Mouse (Mus musculus): ENCODE data around the gene Galntl5. TPM values are rescaled to one million over a fixed set of nuclear protein-coding genes. Genes with fewer than 3 reads are reported as not detected.

Gene Galntl5
- polyA plus RNA-seq (2012; rRNA removed): 139 and 181 TPM in 2 replicates

DNA sequence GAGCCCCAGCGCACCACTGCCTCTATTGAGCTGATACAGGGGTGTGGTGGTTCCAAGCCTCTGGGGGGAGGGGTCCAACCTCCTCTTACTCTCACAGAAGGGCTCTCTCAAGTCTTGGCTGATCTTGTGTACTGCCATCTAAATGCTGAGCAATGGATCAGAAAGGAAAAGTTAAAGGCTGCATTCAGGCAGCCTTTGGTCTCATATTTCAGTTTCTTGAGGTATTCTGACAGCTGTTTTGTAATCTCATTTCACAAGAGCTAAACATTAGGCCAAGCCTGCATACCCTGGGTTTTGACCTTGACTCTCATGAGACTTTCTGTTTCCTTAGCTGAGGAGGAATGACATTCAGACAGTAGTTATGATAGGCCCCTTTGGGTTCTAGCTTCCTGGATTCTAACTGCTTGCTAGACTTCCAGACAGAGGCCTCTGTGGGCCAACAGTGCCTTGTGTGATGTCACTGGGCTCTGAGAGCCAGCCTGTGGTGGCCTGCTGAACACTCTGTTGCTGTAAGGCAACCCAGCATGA is at the start of gene Galntl5:
Gene Galntl5 (plus strand): TSS at position 457 of the 528 bp plus-strand sequence.
- TF ChIP-seq CTCF (IDR thresholded peaks at IDR 0.05; ENCODE audit: control insufficient read depth, insufficient read depth, insufficient replicate concordance, low read depth, low read length): no peak
- TF ChIP-seq POLR2A (IDR thresholded peaks at IDR 0.05; ENCODE audit: control insufficient read depth, low read depth, low read length): peak; percentile 80; the same call in 1 of the 2 replicates
- Histone ChIP-seq H3K27me3 (ENCODE audit: control insufficient read depth, insufficient read depth, low read length) (no peaks in the 10 kb centered on the region), H3K4me3 (ENCODE audit: control insufficient read depth, low read depth, low read length) (peak within 1 kb of the TSS; percentile 77), H3K36me3 (ENCODE audit: control insufficient read depth, insufficient read depth, low read length) (no peaks in the 10 kb centered on the region), H3K4me1 (ENCODE audit: control insufficient read depth, insufficient read depth, low read length) (no peaks in the 10 kb centered on the region), H3K27ac (ENCODE audit: control insufficient read depth, insufficient read depth, low read depth, low read length) (peak within 1 kb of the TSS; percentile 19)

DNA sequence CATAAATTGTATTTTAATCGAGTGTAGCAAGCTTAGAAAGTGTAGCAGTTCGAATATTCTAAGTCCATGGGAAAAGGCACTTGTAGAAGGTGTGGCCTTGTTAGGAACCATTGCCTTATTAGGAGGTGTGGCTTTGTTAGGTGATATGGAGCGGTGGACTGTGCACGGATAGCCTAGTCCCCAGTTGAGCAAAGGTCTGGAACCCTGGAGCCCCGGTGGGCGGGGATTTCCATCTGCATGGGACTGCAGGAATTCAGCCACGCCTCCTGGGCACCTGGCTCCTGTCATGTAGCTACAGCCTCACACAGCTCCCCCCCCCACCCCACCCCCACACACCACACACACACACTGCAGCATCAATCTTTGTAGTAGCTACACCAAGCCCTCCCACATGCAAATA is 34.6 kb upstream of the Galntl5 start:
- TF ChIP-seq CTCF (IDR thresholded peaks at IDR 0.05; ENCODE audit: control insufficient read depth, insufficient read depth, insufficient replicate concordance, low read depth, low read length) (no peak), POLR2A (IDR thresholded peaks at IDR 0.05; ENCODE audit: control insufficient read depth, low read depth, low read length) (no peak)
- Histone ChIP-seq H3K27me3 (ENCODE audit: control insufficient read depth, insufficient read depth, low read length) (no peaks in the 10 kb centered on the region), H3K4me3 (ENCODE audit: control insufficient read depth, low read depth, low read length) (no peak overlapping the region), H3K36me3 (ENCODE audit: control insufficient read depth, insufficient read depth, low read length) (no peaks in the 10 kb centered on the region), H3K4me1 (ENCODE audit: control insufficient read depth, insufficient read depth, low read length) (no peaks in the 10 kb centered on the region), H3K27ac (ENCODE audit: control insufficient read depth, insufficient read depth, low read depth, low read length) (no peak overlapping the region)

DNA sequence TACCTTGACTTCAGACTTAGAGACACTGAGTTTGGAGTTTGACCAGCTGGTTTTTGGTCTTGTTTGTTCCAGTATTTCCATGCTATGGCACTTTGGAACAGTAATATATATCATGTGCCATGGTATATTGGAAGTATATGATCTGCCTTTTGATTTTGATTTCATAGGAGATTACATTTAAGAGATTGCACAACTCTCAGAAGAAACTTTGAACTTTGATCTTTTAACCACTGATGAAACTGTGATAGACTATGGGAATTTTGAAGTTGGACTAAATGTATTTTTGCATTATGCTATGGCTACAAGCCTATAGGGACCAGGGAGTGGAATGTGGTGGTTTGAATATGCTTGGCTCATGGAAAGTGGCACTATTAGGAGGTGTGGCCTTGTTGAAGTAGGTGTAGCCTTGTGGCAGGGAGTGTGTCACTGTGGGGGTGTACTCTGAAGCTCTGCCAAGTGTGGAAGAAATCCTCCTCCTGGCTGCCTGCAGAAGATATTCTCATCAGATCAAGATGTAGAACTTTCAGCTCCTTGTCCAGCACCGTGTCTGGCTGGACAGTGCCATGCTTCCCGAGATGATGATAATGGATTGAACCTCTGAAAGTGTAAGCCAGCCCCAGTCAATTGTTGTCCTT is 31.8 kb upstream of the Galntl5 start:
- Histone ChIP-seq H3K4me3 (ENCODE audit: control insufficient read depth, low read depth, low read length) (no peak overlapping the region), H3K27ac (ENCODE audit: control insufficient read depth, insufficient read depth, low read depth, low read length) (no peak overlapping the region), H3K27me3 (ENCODE audit: control insufficient read depth, insufficient read depth, low read length) (no peaks in the 10 kb centered on the region), H3K36me3 (ENCODE audit: control insufficient read depth, insufficient read depth, low read length) (no peaks in the 10 kb centered on the region), H3K4me1 (ENCODE audit: control insufficient read depth, insufficient read depth, low read length) (no peaks in the 10 kb centered on the region)
- TF ChIP-seq CTCF (IDR thresholded peaks at IDR 0.05; ENCODE audit: control insufficient read depth, insufficient read depth, insufficient replicate concordance, low read depth, low read length): no peak
- no peak for TF ChIP-seq POLR2A (IDR thresholded peaks at IDR 0.05; ENCODE audit: control insufficient read depth, low read depth, low read length)

DNA sequence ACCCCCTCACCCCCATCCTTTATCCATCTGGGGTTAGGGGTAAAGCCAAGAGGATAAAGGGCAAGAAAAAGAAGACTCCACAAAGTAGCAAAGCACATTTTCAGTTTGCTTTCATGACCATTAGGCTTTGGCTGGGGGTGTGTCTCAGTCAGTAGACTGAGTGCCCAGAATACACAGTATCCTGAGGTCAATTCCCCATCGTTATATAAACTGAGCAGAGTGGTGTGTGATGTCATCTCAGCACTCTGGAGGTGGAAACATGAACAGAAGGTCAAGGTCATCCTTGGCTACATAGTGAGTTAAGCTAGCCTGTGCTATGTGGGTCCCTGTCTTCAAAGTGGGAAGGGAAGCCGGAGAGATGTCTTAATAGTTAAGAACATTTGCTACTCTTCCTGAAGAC is 27.8 kb upstream of the Galntl5 start:
- Histone ChIP-seq H3K4me3 (ENCODE audit: control insufficient read depth, low read depth, low read length) (no peak overlapping the region), H3K27ac (ENCODE audit: control insufficient read depth, insufficient read depth, low read depth, low read length) (no peak overlapping the region), H3K4me1 (ENCODE audit: control insufficient read depth, insufficient read depth, low read length) (no peaks in the 10 kb centered on the region), H3K27me3 (ENCODE audit: control insufficient read depth, insufficient read depth, low read length) (no peaks in the 10 kb centered on the region), H3K36me3 (ENCODE audit: control insufficient read depth, insufficient read depth, low read length) (no peaks in the 10 kb centered on the region)
- TF ChIP-seq CTCF (IDR thresholded peaks at IDR 0.05; ENCODE audit: control insufficient read depth, insufficient read depth, insufficient replicate concordance, low read depth, low read length) (no peak), POLR2A (IDR thresholded peaks at IDR 0.05; ENCODE audit: control insufficient read depth, low read depth, low read length) (no peak)

DNA sequence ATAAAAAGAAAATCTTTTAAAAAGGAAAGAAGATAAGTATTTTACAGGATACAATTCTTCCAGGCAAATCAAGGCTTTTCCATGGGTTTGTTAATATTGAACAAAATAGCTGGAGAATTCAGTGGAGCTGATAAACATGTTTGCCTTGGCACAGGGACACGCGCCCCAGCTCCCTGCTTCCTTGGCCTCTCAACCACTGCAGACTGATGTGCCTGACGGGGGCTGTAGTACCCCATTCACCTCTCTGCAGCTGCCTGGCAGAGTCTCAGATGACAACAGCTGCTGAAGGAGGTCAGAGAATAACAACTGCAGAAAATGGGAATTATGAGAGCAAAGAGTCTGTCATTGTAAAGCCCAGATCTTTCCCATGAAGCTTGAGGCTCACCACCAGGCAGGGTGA is 27.3 kb upstream of the Galntl5 start:
- H3K36me3 ChIP-seq (ENCODE audit: control insufficient read depth, insufficient read depth, low read length): no peaks in the 10 kb centered on the region
- H3K27ac ChIP-seq (ENCODE audit: control insufficient read depth, insufficient read depth, low read depth, low read length): no peak overlapping the region
- no peaks in the 10 kb centered on the region for H3K27me3 ChIP-seq (ENCODE audit: control insufficient read depth, insufficient read depth, low read length)
- no peak overlapping the region for H3K4me3 ChIP-seq (ENCODE audit: control insufficient read depth, low read depth, low read length)
- H3K4me1 ChIP-seq (ENCODE audit: control insufficient read depth, insufficient read depth, low read length): no peaks in the 10 kb centered on the region
- TF ChIP-seq CTCF (IDR thresholded peaks at IDR 0.05; ENCODE audit: control insufficient read depth, insufficient read depth, insufficient replicate concordance, low read depth, low read length): no peak
- TF ChIP-seq POLR2A (IDR thresholded peaks at IDR 0.05; ENCODE audit: control insufficient read depth, low read depth, low read length): no peak

DNA sequence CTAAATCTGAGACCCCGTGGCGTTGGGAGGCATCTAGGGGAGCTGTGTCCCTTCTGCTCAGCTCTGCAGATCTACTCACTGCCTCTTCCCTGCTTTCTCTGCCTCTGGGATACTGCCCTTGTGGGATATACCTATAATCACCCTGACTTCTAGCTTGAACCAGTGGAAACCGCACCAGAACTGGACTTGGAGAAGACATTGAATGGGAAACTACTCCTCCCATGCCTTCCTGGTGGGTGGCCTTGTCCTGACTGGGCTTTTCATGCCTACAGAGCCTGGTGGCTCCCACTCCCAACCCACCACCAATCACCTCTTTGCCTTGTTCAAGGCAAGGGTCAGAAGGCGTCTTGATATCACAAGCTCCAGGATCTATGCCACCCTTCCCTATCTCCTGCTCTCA is 26.4 kb upstream of the Galntl5 start:
- Histone ChIP-seq H3K4me1 (ENCODE audit: control insufficient read depth, insufficient read depth, low read length) (no peaks in the 10 kb centered on the region), H3K4me3 (ENCODE audit: control insufficient read depth, low read depth, low read length) (no peak overlapping the region), H3K27me3 (ENCODE audit: control insufficient read depth, insufficient read depth, low read length) (no peaks in the 10 kb centered on the region), H3K36me3 (ENCODE audit: control insufficient read depth, insufficient read depth, low read length) (no peaks in the 10 kb centered on the region), H3K27ac (ENCODE audit: control insufficient read depth, insufficient read depth, low read depth, low read length) (no peak overlapping the region)
- TF ChIP-seq CTCF (IDR thresholded peaks at IDR 0.05; ENCODE audit: control insufficient read depth, insufficient read depth, insufficient replicate concordance, low read depth, low read length): no peak
- TF ChIP-seq POLR2A (IDR thresholded peaks at IDR 0.05; ENCODE audit: control insufficient read depth, low read depth, low read length): no peak

DNA sequence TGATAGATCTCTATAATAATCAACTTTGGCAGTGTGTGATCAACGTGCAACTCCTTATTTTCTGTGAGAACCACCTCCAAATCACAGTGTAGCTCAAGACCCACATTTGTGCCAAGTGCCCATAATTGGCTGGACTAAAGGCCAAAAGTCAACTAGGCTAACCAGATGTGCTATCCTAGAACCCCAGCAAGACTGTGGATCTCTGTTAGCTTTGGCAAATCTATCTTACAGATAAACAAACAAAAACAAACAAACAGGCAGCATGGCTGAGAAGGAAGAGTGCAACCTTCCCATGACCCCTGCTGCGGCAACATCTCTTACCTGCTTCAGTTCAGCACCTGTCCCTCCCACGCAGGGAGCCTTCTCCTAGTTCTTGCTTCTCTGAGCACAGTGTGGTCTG is 25.9 kb upstream of the Galntl5 start:
- TF ChIP-seq CTCF (IDR thresholded peaks at IDR 0.05; ENCODE audit: control insufficient read depth, insufficient read depth, insufficient replicate concordance, low read depth, low read length) (no peak), POLR2A (IDR thresholded peaks at IDR 0.05; ENCODE audit: control insufficient read depth, low read depth, low read length) (no peak)
- no peak overlapping the region for H3K27ac ChIP-seq (ENCODE audit: control insufficient read depth, insufficient read depth, low read depth, low read length)
- no peaks in the 10 kb centered on the region for H3K36me3 ChIP-seq (ENCODE audit: control insufficient read depth, insufficient read depth, low read length)
- H3K4me1 ChIP-seq (ENCODE audit: control insufficient read depth, insufficient read depth, low read length): no peaks in the 10 kb centered on the region
- H3K4me3 ChIP-seq (ENCODE audit: control insufficient read depth, low read depth, low read length): no peak overlapping the region
- H3K27me3 ChIP-seq (ENCODE audit: control insufficient read depth, insufficient read depth, low read length): no peaks in the 10 kb centered on the region

Measured in testis, adult 2 months (tissue).